Mouse (Mus musculus) E14TG2a.4 (cell line): Measurements from ENCODE around the gene Slc22a26.
A peak's percentile ranks its signal among the peaks of the same experiment; 100 is the strongest.
"Not testable (repeated sequence)": the region's sequence is repeated elsewhere in the genome, so short reads cannot be mapped to it uniquely, and the experiment has no call there.

Experiments used
- H3K27me3 ChIP-seq: 2 replicates; pipeline ENCODE4 v1.6.1; 2014; ENCODE audit warnings: low read length, control low read depth; ENCODE audit not compliant: insufficient read depth
- H3K36me3 ChIP-seq: 2 replicates; pipeline ENCODE4 v1.6.1; 2014; ENCODE audit warnings: low read length, control low read depth; ENCODE audit not compliant: insufficient read depth
- H3K4me1 ChIP-seq: replicated peaks from 2 replicates; pipeline ENCODE4 v1.6.1; 2014; ENCODE audit warnings: low read depth, low read length, control low read depth
- H3K4me3 ChIP-seq: replicated peaks from 2 replicates; pipeline ENCODE4 v1.5.1; 2014; ENCODE audit warnings: mild to moderate bottlenecking, low read length
- H3K9me3 ChIP-seq: 2 replicates; pipeline ENCODE4 v1.6.1; 2014; ENCODE audit warnings: low read length, control low read depth
- CTCF ChIP-seq: conservative IDR thresholded peaks from 2 replicates; pipeline ENCODE4 v1.5.1; 2014; ENCODE audit warnings: low read length
- NANOG ChIP-seq: IDR thresholded peaks from 2 replicates; pipeline ENCODE4 v1.6.1; 2014; ENCODE audit warnings: borderline replicate concordance, low read length, mixed read lengths
- POU5F1 ChIP-seq: IDR thresholded peaks from 2 replicates; pipeline ENCODE4 v1.6.1; 2014; ENCODE audit warnings: low read length, borderline replicate concordance

Slc22a26 gene

DNA sequence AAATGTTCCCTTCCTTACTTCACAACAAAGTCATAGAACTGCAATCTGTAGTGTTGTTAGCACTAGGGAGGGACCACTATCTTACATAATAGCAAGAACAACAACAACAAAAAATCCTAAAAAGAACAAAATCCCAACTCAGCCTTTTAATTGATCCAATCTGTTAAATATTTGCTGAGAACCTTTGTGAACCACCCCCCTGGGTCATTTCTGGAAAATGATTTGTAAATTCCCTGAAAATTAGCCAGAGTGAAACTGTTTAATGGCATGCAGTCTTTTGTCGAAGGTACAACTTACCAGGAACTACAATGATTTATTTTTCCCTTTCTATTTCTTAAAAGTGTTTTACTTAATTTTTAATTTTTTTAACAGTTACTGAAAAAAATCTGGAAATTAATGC is at the start of gene Slc22a26:
Gene Slc22a26 (minus strand): TSS at position 97 of the 400 bp plus-strand sequence.
- Histone ChIP-seq H3K4me1 (no peaks in the 10 kb centered on the region), H3K27me3 (no peaks in the 10 kb centered on the region), H3K4me3 (no peak within 1 kb of the TSS), H3K36me3 (no peaks in the 10 kb centered on the region), H3K9me3 (no peaks in the 10 kb centered on the region)
- TF ChIP-seq NANOG (no peak), POU5F1 (no peak), CTCF (no peak)

DNA sequence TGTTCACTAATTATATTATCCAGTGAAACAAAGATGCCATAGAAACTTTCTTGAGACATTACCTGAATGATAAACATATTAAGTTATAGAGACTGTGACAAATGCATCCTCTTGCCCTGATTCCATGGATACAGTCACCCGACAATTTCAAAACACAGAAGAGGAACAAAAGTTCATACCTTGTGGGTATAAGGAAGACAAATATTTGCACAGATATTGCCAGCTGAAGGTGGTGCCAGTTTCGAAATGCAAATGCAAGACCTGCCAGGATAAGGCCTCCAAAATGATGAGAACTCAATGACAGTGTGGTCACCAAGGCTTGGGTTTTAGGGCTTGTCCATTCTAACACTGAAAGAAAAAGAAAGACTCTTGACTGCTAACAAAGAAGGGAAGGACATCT is 27.4 kb upstream of the Slc22a26 start:
- H3K9me3 ChIP-seq = peaks cover 39% of the 10 kb centered on the region
- no peaks in the 10 kb centered on the region for H3K36me3 ChIP-seq
- no peaks in the 10 kb centered on the region for H3K4me1 ChIP-seq
- no peaks in the 10 kb centered on the region for H3K27me3 ChIP-seq
- H3K4me3 ChIP-seq = no peak overlapping the region
- no peak for TF ChIP-seq NANOG

- TF ChIP-seq NANOG = no peak
- no peak for TF ChIP-seq CTCF
- TF ChIP-seq POU5F1 = no peak
- Histone ChIP-seq H3K9me3 (no peaks in the 10 kb centered on the region), H3K4me3 (no peak overlapping the region), H3K4me1 (no peaks in the 10 kb centered on the region), H3K36me3 (no peaks in the 10 kb centered on the region), H3K27me3 (no peaks in the 10 kb centered on the region)
These were observed 11.9 kb downstream of the Slc22a26 start for GRCm38 (mm10) chr19:7790571-7790970.

- Histone ChIP-seq H3K4me3 (no peak overlapping the region), H3K27me3 (no peaks in the 10 kb centered on the region), H3K36me3 (no peaks in the 10 kb centered on the region), H3K4me1 (no peaks in the 10 kb centered on the region), H3K9me3 (peaks cover 6% of the 10 kb centered on the region; the same call in 1 of the 2 replicates)
- TF ChIP-seq POU5F1 (no peak), CTCF (no peak), NANOG (no peak)
These were observed 27.2 kb downstream of the Slc22a26 start for GRCm38 (mm10) chr19:7775306-7775705.

- Histone ChIP-seq H3K36me3 (no peaks in the 10 kb centered on the region), H3K4me3 (no peak overlapping the region), H3K9me3 (no peaks in the 10 kb centered on the region), H3K27me3 (no peaks in the 10 kb centered on the region), H3K4me1 (no peaks in the 10 kb centered on the region)
- TF ChIP-seq CTCF = no peak
- TF ChIP-seq POU5F1 = no peak
- no peak for TF ChIP-seq NANOG
These were observed 36.3 kb downstream of the Slc22a26 start for GRCm38 (mm10) chr19:7766124-7766523.

DNA sequence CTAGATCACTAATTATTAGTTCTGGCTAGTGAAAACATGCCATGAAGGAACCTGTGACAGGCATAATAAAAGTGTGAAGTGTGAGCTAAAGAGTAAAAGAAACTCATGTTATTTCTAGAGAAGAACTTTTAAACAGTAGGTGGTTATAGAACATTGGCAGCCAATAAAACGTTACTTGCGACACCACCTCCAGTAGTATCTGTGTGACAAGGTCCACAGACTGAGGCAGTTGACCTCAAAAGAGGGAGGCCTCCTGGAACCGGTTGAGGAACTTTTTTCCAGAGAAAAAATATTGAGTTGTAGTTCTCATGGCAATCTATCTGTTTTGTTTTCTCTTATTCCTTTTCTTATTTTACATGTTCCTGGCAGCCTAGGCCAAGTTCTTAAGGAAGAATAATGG is 36.9 kb downstream of the Slc22a26 start:
- H3K9me3 ChIP-seq = no peaks in the 10 kb centered on the region
- no peaks in the 10 kb centered on the region for H3K4me1 ChIP-seq
- no peak for TF ChIP-seq NANOG
- no peak for TF ChIP-seq POU5F1
- no peak for TF ChIP-seq CTCF
- no peak overlapping the region for H3K4me3 ChIP-seq
- no peaks in the 10 kb centered on the region for H3K27me3 ChIP-seq
- no peaks in the 10 kb centered on the region for H3K36me3 ChIP-seq

DNA sequence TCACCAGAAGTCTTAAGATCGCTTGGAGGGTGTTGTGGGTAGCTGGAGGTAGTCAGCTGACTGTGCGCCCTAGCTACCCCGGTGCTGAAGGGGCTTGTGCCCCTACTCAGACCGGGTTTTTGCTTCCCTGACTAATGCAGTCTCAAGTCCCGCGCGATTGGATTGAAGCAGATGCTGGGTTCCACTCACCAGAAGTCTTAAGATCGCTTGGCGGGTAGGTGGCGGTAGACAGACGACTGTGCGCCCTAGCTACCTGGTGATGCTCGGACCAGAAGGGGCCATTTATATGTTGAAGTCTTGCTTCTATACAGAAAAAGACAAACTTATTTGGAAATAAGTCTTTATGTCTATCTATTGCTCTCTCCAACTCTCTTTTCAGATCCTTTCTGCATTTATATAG is 49.1 kb downstream of the Slc22a26 start:
- H3K4me3 ChIP-seq = peak overlapping the region; percentile 17; the same call in 1 of the 2 replicates
- not testable (repeated sequence) for H3K9me3 ChIP-seq, H3K27me3 ChIP-seq, H3K4me1 ChIP-seq, H3K36me3 ChIP-seq
